Mouse (Mus musculus) small intestine, adult 2 months (tissue): Measurements from ENCODE around the gene Aprt. TPM values are rescaled to one million over a fixed set of nuclear protein-coding genes. Genes with fewer than 3 reads are reported as not detected.

Experiments
- H3K27ac ChIP-seq: fragments of 200-500 bp; 2 replicates; pipeline ENCODE4 v1.5.1; 2012; ENCODE audit warnings: low read depth, low read length, control low read depth, inconsistent platforms; ENCODE audit not compliant: insufficient read depth
- H3K27me3 ChIP-seq: fragments of 200-500 bp; 2 replicates; pipeline ENCODE4 v1.6.1; 2012; ENCODE audit warnings: mild to moderate bottlenecking, moderate library complexity, low read length, inconsistent platforms; ENCODE audit not compliant: control insufficient read depth, insufficient read depth
- H3K36me3 ChIP-seq: fragments of 200-500 bp; 2 replicates; pipeline ENCODE4 v1.6.1; 2012; ENCODE audit warnings: mild to moderate bottlenecking, low read length, control low read depth, inconsistent platforms; ENCODE audit not compliant: control insufficient read depth, insufficient read depth
- H3K4me1 ChIP-seq: fragments of 200-500 bp; 2 replicates; pipeline ENCODE4 v1.6.1; 2012; ENCODE audit warnings: low read length, inconsistent platforms, mixed read lengths; ENCODE audit not compliant: control insufficient read depth, insufficient read depth, insufficient read length
- H3K4me3 ChIP-seq: fragments of 200-500 bp; 2 replicates; pipeline ENCODE4 v1.5.1; 2012; ENCODE audit warnings: low read depth, mild to moderate bottlenecking, control low read depth, inconsistent platforms, low read length, moderate library complexity
- CTCF ChIP-seq: fragments of 200-500 bp; IDR thresholded peaks from 2 replicates; pipeline ENCODE4 v1.5.1; 2012; ENCODE audit warnings: low read depth, mild to moderate bottlenecking, control low read depth, inconsistent platforms, low read length, moderate library complexity, mixed read lengths; ENCODE audit not compliant: insufficient replicate concordance, insufficient read length; ENCODE audit errors: extremely low read depth
- POLR2A ChIP-seq: fragments of 200-500 bp; IDR thresholded peaks from 2 replicates; pipeline ENCODE4 v1.6.1; 2012; ENCODE audit warnings: low read depth, mild to moderate bottlenecking, control low read depth, inconsistent platforms, low read length, moderate library complexity
- WGBS: fragments of 180-500 bp; shearing (Covaris S2); methylation state at CpG from one replicate; pipeline ENCODE4 v1.1.7; 2018; 5-methylcytosine and 5-hydroxymethylcytosine counted together
- polyA plus RNA-seq: library from polyadenylated mRNA; depleted of rRNA; stranded (reverse); fragments of >200 nt; gene quantifications from 2 replicates; pipeline ENCODE4 v1.2.3, GENCODE M21; 2012

The Aprt gene
- polyA plus RNA-seq, 1 experiment = 537 TPM

DNA sequence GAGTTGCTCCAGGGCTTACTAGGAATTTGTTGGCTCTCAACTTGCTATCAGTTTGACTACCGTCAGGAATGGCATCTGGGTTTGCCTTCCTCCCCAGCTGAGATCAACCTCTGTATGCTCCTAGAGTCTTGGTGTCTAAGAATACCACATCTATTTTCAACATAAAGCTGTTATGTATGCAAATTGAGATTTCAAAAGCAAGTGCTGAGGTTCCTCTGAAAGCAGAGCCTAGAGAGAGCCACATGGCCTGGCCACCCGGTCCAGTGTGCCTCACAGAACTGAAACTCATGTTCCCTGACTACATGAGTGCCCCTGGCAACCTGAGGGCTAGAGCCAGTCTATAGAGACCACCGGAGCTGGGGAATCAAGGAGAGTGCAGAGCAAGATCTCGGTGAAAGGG lies 28.7 kb upstream of the Aprt start:
- Histone ChIP-seq H3K4me3 (no peak overlapping the region), H3K36me3 (peaks cover 4% of the 10 kb centered on the region; the same call in 1 of the 2 replicates), H3K4me1 (no peaks in the 10 kb centered on the region), H3K27me3 (no peaks in the 10 kb centered on the region), H3K27ac (no peak overlapping the region)
- TF ChIP-seq POLR2A (no peak), CTCF (no peak)
- WGBS = 86% methylated on average over 4 of the region's 4 CpGs

DNA sequence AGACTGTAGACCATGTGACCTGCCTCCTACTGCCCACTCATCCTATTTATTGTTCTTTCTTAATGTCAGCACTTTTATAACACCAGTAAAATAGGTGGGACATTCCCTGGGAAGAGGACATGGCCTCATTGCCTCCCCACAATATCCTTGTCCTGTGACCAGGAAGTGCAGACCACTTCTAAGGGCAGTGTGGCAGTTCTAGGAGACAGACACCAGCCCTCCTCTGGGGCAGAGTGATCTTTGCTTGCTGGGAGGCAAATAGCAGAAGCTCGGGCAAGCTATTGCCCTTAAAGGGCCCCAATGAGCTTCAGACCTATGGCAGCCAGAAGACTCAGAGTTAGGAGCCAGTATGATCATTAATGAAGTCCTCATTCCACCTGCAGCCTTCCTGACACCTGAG lies 27.9 kb upstream of the Aprt start:
- TF ChIP-seq POLR2A (no peak), CTCF (no peak)
- H3K4me1 ChIP-seq = no peaks in the 10 kb centered on the region
- 59% methylated on average over 1 of the region's 1 CpGs for WGBS
- no peaks in the 10 kb centered on the region for H3K27me3 ChIP-seq
- H3K27ac ChIP-seq = no peak overlapping the region; the same call in 1 of the 2 replicates
- no peak overlapping the region for H3K4me3 ChIP-seq
- H3K36me3 ChIP-seq = peaks cover 4% of the 10 kb centered on the region; the same call in 1 of the 2 replicates

DNA sequence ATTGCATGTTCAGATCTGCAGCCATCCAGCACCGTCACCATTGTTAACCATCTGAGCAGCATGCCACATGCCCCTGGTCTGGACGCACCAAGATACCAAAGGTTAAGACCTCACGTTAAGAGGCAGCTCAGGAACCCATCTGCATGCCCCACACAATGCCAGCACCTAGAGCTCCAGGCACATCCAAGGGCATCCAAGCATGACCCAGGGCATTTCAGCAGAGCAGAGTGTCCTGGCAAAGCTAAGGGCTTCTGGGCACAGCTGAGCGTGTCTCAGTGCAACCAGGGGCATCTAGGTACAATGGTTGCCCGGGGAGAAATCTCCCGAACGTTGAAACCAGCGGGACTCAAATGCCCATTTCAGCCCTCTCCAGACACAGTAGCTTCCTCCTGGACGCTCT lies 24.0 kb upstream of the Aprt start:
- no peaks in the 10 kb centered on the region for H3K4me1 ChIP-seq
- 95% methylated on average over 9 of the region's 9 CpGs for WGBS
- H3K27ac ChIP-seq = no peak overlapping the region
- TF ChIP-seq POLR2A (no peak), CTCF (no peak)
- H3K36me3 ChIP-seq = peaks cover 7% of the 10 kb centered on the region; the same call in 1 of the 2 replicates
- H3K4me3 ChIP-seq = no peak overlapping the region
- H3K27me3 ChIP-seq = no peaks in the 10 kb centered on the region

DNA sequence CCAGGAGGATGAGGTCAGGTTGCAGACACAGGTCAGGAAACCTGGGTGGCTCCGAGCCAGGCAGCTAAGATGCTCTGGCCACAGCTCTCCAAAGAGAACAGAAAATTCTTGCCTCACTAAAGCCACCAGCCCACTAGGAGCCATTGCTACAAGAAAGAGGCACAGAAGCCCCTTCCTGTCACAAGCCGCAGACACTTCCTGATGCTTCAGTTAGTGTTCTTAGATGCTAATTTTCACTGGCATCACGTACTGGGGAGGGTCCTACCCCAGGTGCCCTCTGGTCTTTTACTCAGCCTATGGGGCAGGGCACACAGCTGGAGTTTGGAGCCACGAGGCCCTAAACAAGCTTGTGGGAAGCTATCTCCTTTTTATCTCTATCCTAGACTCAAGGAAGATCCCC lies 19.3 kb upstream of the Aprt start:
- Histone ChIP-seq H3K27me3 (no peaks in the 10 kb centered on the region), H3K4me1 (no peaks in the 10 kb centered on the region), H3K27ac (no peak overlapping the region), H3K36me3 (peaks cover 8% of the 10 kb centered on the region; the same call in 1 of the 2 replicates), H3K4me3 (no peak overlapping the region)
- TF ChIP-seq CTCF (no peak), POLR2A (no peak)
- 75% methylated on average over 4 of the region's 4 CpGs for WGBS

DNA sequence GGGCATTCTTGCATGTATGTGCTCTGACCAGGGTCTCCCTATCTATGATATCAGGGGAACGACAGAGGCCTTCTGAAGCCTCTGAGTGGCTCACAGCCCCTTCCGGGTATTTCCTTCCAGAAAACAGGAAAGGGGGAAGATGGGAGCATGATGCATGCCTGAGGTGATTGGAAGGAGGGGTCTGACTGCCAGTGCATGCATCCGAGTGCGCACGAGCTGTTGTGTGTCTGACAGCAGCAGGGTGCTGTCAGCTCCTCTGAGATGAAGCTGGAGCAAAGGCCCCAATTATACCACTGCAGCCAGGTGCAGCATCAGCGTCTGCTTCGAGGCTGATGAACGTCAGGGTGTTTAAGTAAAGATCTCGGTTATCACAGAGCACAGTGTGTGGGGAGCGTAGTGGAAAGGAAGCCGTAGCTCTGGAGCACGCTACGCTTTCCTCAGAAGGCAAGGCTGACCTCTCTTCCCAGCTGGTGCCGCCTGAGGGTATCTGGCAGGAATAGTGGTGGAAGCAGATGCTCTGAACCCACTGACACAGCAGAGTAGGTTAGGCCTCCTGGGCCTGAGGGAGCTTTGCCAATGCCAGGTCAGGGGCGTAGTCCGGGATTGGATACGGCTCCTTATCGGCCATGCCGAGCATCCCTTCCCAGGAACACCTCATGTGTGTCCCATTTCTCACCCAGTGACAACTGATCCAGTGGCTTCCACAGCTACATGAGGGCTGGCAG lies 17.2 kb upstream of the Aprt start:
- Histone ChIP-seq H3K36me3 (peaks cover 4% of the 10 kb centered on the region; the same call in 1 of the 2 replicates), H3K4me1 (no peaks in the 10 kb centered on the region; the same call in 1 of the 2 replicates), H3K27ac (no peak overlapping the region), H3K4me3 (no peak overlapping the region), H3K27me3 (no peaks in the 10 kb centered on the region)
- no peak for TF ChIP-seq CTCF
- TF ChIP-seq POLR2A = no peak
- WGBS = 92% methylated on average over 19 of the region's 19 CpGs

DNA sequence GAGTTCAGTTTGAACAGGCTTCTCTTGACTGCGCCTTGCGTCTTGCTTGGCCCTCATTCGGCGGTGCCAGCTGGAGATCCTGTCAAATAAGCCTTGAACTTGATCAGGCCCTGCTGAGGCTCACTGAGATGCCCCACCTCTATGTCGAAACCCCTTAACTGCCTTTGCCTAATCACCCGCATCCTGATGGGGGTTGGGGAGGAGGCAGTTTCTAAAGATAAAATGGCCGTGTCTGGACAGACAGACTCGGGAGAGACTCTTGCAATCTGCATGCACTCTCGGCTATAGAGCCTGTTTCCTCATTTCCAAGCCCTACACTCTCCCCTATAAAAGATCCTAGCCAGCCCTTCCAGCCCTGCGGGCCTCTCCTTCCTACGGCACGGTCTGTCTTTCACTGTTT lies 16.5 kb upstream of the Aprt start:
- Histone ChIP-seq H3K27me3 (no peaks in the 10 kb centered on the region), H3K27ac (no peak overlapping the region), H3K4me1 (no peaks in the 10 kb centered on the region; the same call in 1 of the 2 replicates), H3K4me3 (no peak overlapping the region), H3K36me3 (peaks cover 4% of the 10 kb centered on the region; the same call in 1 of the 2 replicates)
- 79% methylated on average over 12 of the region's 12 CpGs for WGBS
- no peak for TF ChIP-seq POLR2A
- no peak for TF ChIP-seq CTCF

DNA sequence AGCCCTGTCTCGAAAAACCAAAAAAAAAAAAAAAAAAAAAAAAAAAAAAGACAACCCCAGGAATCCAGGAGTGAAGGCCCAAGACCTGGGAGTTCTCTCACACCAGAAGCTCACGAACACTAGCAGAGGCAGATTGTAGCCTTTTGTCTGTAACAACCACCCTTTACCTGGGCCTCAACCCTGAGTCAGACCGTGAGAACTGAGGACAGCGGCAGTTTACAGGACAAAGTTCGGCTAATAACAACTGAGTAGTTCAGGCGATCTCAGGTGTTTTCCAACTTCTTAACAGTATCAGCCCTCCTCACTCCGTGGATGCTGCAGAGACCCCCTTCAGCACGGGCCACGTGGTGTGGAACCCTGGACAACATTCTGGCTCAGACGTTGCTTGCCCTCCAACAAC lies 10.0 kb upstream of the Aprt start:
- Histone ChIP-seq H3K4me3 (peak overlapping the region; percentile 12), H3K36me3 (no peaks in the 10 kb centered on the region), H3K4me1 (peaks cover 41% of the 10 kb centered on the region), H3K27me3 (no peaks in the 10 kb centered on the region), H3K27ac (peak overlapping the region; percentile 95)
- TF ChIP-seq POLR2A (no peak), CTCF (no peak)
- 39% methylated on average over 10 of the region's 10 CpGs for WGBS
